Mouse (Mus musculus): Measurements from ENCODE around the gene Dnaja4. TPM values are rescaled to one million over a fixed set of nuclear protein-coding genes. Genes with fewer than 3 reads are reported as not detected.

Gene Dnaja4
- polyA plus RNA-seq, 1 experiment from 2014 or later = 6.9 TPM

DNA sequence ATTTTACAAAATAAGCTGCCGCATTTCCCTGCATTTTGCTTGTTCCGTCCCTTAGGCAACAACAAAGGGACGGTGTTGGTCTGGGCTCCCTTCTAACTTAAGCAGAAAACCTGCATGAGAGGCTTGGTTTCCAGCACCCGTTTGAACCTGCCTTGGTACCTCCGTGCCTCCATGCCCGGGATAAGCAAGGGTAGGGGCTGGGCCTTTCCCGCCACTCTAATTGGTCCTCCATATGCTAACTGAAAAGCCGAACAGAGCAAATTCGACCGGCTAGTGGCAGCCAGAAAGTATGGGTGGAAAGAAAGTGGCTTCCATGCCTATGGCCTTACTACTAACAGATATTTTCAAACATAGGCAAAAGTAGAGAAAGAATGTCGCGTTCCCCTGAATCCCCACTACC, 65.4 kb downstream of the Dnaja4 start:
- H3K27ac ChIP-seq (ENCODE audit: low read length) = no peak overlapping the region
- no peaks in the 10 kb centered on the region for H3K9me3 ChIP-seq (ENCODE audit: control insufficient read depth, low read length)
- H3K4me2 ChIP-seq (ENCODE audit: low read length) = peak overlapping the region; percentile 75; the same call in 1 of the 2 replicates
- ATAC-seq = 0 out of 2 replicates have a peak, but pooled peaks have one; percentile 22
- H3K4me1 ChIP-seq (replicated peaks; ENCODE audit: control insufficient read depth, insufficient read depth, low read length) = peaks cover 19% of the 10 kb centered on the region
- no peak overlapping the region; the same call in 1 of the 2 replicates for H3K4me3 ChIP-seq (replicated peaks; ENCODE audit: low read length)
- H3K27me3 ChIP-seq (replicated peaks; ENCODE audit: control insufficient read depth, insufficient read depth, low read length) = peaks cover 34% of the 10 kb centered on the region
- H3K36me3 ChIP-seq (ENCODE audit: control insufficient read depth, insufficient read depth) = no peaks in the 10 kb centered on the region
- 19% methylated on average over 12 of the region's 12 CpGs for WGBS
- no peak overlapping the region for H3K9ac ChIP-seq (replicated peaks; ENCODE audit: low read depth, low read length)

DNA sequence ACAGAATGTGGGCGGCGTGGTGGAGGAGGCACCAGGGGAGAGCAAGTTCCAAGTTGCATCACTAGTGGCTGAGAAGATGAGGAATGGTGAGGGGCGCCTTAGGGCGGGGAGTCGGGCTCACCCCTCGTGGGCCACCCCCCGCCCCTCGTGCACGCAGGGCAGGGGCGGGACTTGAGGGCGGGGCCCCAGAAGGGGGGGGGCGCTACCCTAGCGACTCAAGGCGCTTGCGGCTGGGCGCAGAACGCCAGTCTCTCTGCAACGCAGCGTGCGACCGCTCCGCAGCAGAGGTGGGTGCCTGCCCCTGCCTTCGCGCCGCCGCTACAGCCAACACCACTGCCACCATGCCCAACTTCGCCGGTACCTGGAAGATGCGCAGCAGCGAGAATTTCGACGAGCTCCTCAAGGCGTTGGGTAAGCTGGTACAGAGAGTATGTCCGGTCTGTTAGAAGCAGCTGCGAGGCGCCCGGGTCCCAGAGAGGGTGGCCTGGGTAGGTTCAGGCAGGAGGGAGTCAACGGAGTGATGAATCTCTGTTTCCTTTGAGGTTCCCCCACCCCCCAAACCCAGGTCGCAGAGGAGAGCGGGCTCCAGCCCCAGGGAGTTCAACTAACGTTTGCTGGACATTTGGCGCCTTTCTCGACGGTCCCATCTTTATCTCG, 66.0 kb downstream of the Dnaja4 start, which contains the start of gene Crabp1:
Crabp1 (plus strand) TSS at position 188 of the 657 bp plus-strand sequence.
- no peak within 1 kb of the TSS for H3K27ac ChIP-seq (ENCODE audit: low read length)
- no peaks in the 10 kb centered on the region for H3K9me3 ChIP-seq (ENCODE audit: control insufficient read depth, low read length)
- peak within 1 kb of the TSS; percentile 75 for H3K4me2 ChIP-seq (ENCODE audit: low read length)
- WGBS = 1% methylated on average over 41 of the region's 45 CpGs
- peak; percentile 77 for ATAC-seq
- peaks cover 35% of the 10 kb centered on the region for H3K27me3 ChIP-seq (replicated peaks; ENCODE audit: control insufficient read depth, insufficient read depth, low read length)
- H3K9ac ChIP-seq (replicated peaks; ENCODE audit: low read depth, low read length) = peak within 1 kb of the TSS; percentile 48
- H3K36me3 ChIP-seq (ENCODE audit: control insufficient read depth, insufficient read depth) = no peaks in the 10 kb centered on the region
- peaks cover 19% of the 10 kb centered on the region for H3K4me1 ChIP-seq (replicated peaks; ENCODE audit: control insufficient read depth, insufficient read depth, low read length)
- H3K4me3 ChIP-seq (replicated peaks; ENCODE audit: low read length) = peak within 1 kb of the TSS; percentile 40

DNA sequence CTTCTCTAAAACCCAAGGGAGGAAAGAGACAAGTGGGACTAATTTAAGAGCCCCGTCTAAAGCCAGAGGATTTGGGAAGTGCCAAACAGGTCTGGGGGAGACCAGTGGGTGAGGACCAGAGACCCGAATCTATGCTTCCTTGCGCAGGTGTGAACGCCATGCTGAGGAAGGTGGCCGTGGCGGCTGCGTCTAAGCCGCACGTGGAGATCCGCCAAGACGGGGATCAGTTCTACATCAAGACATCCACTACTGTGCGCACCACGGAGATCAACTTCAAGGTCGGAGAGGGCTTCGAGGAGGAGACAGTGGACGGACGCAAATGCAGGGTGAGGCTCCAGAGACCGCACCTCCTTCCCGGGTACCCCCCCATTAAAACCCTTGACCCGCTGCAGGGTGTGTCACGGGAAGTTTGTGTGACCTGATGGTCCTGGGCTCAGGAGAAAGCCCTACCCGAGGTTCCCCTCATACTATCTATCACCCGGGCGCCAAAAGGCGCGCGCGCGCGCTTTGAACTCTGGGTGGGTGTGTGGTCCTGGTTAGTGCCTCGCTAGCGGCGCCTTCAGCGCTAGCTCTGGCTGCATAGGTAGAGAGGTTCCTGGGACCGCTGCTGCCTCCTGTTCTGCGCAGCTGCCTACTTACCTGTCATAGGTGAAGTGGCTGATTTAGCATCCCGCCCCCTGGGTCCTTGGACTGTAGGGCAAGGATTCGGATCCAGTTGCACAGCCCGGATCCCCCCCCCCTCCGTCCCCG, 66.8 kb downstream of the Dnaja4 start:
- Histone ChIP-seq H3K9me3 (ENCODE audit: control insufficient read depth, low read length) (no peaks in the 10 kb centered on the region), H3K4me3 (replicated peaks; ENCODE audit: low read length) (peak overlapping the region; percentile 40), H3K9ac (replicated peaks; ENCODE audit: low read depth, low read length) (peak overlapping the region; percentile 43; the same call in 1 of the 2 replicates), H3K4me1 (replicated peaks; ENCODE audit: control insufficient read depth, insufficient read depth, low read length) (peaks cover 22% of the 10 kb centered on the region), H3K27me3 (replicated peaks; ENCODE audit: control insufficient read depth, insufficient read depth, low read length) (peaks cover 35% of the 10 kb centered on the region), H3K27ac (ENCODE audit: low read length) (no peak overlapping the region), H3K36me3 (ENCODE audit: control insufficient read depth, insufficient read depth) (no peaks in the 10 kb centered on the region), H3K4me2 (ENCODE audit: low read length) (peak overlapping the region; percentile 75)
- under 1% methylated on average over 41 of the region's 41 CpGs for WGBS
- ATAC-seq = peak; percentile 40; the same call in 1 of the 2 replicates

Small RNA genes lying within 50 kb of the gene (microRNA-seq; reads per million reads assigned to microRNA genes)
- not detected for gene Mir5710

Other genes starting within 250 kb of the Dnaja4 start
- 57.0 and 60.6 TPM in 2 replicates for gene Dmxl2, start 197.2 kb upstream of the Dnaja4 start, polyA plus RNA-seq (2015; fragmentation: Nextera tagmentation; extraction: Ambion mirVana)
- 0.16 TPM in 1 of 2 replicates, not detected in the other for gene Sh2d7, start 159.9 kb upstream of the Dnaja4 start, polyA plus RNA-seq (2015; fragmentation: Nextera tagmentation; extraction: Ambion mirVana)
- gene Cib2, start 138.7 kb upstream of the Dnaja4 start, polyA plus RNA-seq (2015; fragmentation: Nextera tagmentation; extraction: Ambion mirVana) = 36.8 and 40.5 TPM in 2 replicates
- 151 and 163 TPM in 2 replicates for gene Idh3a, start 112.5 kb upstream of the Dnaja4 start, polyA plus RNA-seq (2015; fragmentation: Nextera tagmentation; extraction: Ambion mirVana)
- gene Acsbg1, start 37.0 kb upstream of the Dnaja4 start, polyA plus RNA-seq (2015; fragmentation: Nextera tagmentation; extraction: Ambion mirVana) = 19.5 and 22.6 TPM in 2 replicates
- 115 and 126 TPM in 2 replicates for gene Wdr61, start 35.6 kb downstream of the Dnaja4 start, polyA plus RNA-seq (2015; fragmentation: Nextera tagmentation; extraction: Ambion mirVana)
- gene Crabp1, start 65.9 kb downstream of the Dnaja4 start, polyA plus RNA-seq (2015; fragmentation: Nextera tagmentation; extraction: Ambion mirVana) = 44.7 and 55.4 TPM in 2 replicates
- gene Ireb2, start 164.9 kb downstream of the Dnaja4 start, polyA plus RNA-seq (2015; fragmentation: Nextera tagmentation; extraction: Ambion mirVana) = 53.5 and 60.9 TPM in 2 replicates
- gene Hykk, start 218.4 kb downstream of the Dnaja4 start, polyA plus RNA-seq (2015; fragmentation: Nextera tagmentation; extraction: Ambion mirVana) = 1.5 and 1.6 TPM in 2 replicates

Data from forebrain, embryonic 16.5 days (tissue).